Mouse (Mus musculus): Measurements from ENCODE around the gene Abhd10. TPM values are rescaled to one million over a fixed set of nuclear protein-coding genes. Genes with fewer than 3 reads are reported as not detected.

Gene Abhd10
- total and polyA plus RNA-seq, 3 experiments = 11.5 to 17.1 (median 15.8) TPM

- Histone ChIP-seq H3K27ac (no peak overlapping the region), H3K27me3 (ENCODE audit: control insufficient read depth, insufficient read depth, low read length) (no peaks in the 10 kb centered on the region), H3K4me1 (ENCODE audit: control insufficient read depth, insufficient read depth, low read length) (no peaks in the 10 kb centered on the region), H3K9ac (ENCODE audit: low read depth, low read length) (no peak overlapping the region), H3K79me2 (replicated peaks; ENCODE audit: control insufficient read depth, insufficient read depth, low read length) (no peaks in the 10 kb centered on the region), H3K36me3 (ENCODE audit: control insufficient read depth, insufficient read depth, low read length) (no peaks in the 10 kb centered on the region), H3K4me3 (no peak overlapping the region)
- no peak for DNase-seq
- 74% methylated on average over 6 of the region's 6 CpGs for WGBS
- intact Hi-C loops (cut with DNase I) = no loop called here
- TF ChIP-seq CTCF (IDR thresholded peaks at IDR 0.05) = no peak
- no peak for TF ChIP-seq EP300 (IDR thresholded peaks at IDR 0.05; ENCODE audit: insufficient read depth, low read depth, low read length)
- no peak for TF ChIP-seq POLR2A (IDR thresholded peaks at IDR 0.05; ENCODE audit: insufficient read depth, low read depth, low read length)
Observed at GRCm38 (mm10) chr16:45723172-45723901, 19.4 kb downstream of the Abhd10 start.

- intact Hi-C loops (cut with DNase I) = no loop called here
- H3K36me3 ChIP-seq (ENCODE audit: control insufficient read depth, insufficient read depth, low read length) = no peaks in the 10 kb centered on the region
- H3K27ac ChIP-seq = no peak overlapping the region
- DNase-seq = no peak
- H3K4me1 ChIP-seq (ENCODE audit: control insufficient read depth, insufficient read depth, low read length) = no peaks in the 10 kb centered on the region
- no peaks in the 10 kb centered on the region for H3K27me3 ChIP-seq (ENCODE audit: control insufficient read depth, insufficient read depth, low read length)
- H3K9ac ChIP-seq (ENCODE audit: low read depth, low read length) = no peak overlapping the region
- no peaks in the 10 kb centered on the region for H3K79me2 ChIP-seq (replicated peaks; ENCODE audit: control insufficient read depth, insufficient read depth, low read length)
- TF ChIP-seq POLR2A (IDR thresholded peaks at IDR 0.05; ENCODE audit: insufficient read depth, low read depth, low read length) = no peak
- no peak for TF ChIP-seq EP300 (IDR thresholded peaks at IDR 0.05; ENCODE audit: insufficient read depth, low read depth, low read length)
- no peak for TF ChIP-seq CTCF (IDR thresholded peaks at IDR 0.05)
- WGBS = 83% methylated on average over 3 of the region's 3 CpGs
- no peak overlapping the region for H3K4me3 ChIP-seq
Observed at GRCm38 (mm10) chr16:45722460-45722951, 20.2 kb downstream of the Abhd10 start.

DNA sequence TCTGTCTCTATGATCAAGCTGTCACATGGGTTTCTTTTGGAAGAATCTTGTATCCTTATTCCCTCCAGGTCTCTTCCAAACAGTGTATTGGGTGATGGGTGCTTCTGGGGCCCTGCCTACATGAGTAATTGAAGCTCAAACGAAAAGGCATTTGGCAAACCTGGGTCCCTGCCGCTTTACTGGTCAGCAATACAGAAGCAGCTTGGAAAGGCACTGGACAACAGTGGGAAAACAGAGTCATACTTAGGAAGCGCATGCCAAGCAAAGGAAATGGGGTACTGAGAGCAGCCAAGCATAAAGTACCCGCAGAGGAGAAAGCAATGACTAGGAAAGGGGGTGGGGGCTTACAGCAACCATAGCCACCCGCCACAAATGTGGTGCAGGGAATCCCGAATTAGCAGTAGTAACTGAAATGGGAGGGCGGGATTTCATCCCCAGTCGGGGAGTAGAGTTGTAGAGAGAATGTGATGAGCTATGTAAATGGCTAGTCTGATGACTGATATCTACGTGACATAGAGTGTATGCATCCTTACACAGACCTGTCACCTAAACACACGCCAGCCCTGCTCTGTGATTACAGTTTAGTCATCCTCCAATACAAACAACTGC lies 22.6 kb downstream of the Abhd10 start:
- 84% methylated on average over 10 of the region's 10 CpGs for WGBS
- no peak overlapping the region for H3K27ac ChIP-seq

GRCm38 (mm10) chr16:45718296-45718695 lies 24.5 kb downstream of the Abhd10 start:
- H3K4me1 ChIP-seq (ENCODE audit: control insufficient read depth, insufficient read depth, low read length) = no peaks in the 10 kb centered on the region
- no peak overlapping the region for H3K4me3 ChIP-seq
- H3K79me2 ChIP-seq (replicated peaks; ENCODE audit: control insufficient read depth, insufficient read depth, low read length) = no peaks in the 10 kb centered on the region
- no peak overlapping the region for H3K27ac ChIP-seq
- no peak for TF ChIP-seq CTCF (IDR thresholded peaks at IDR 0.05)
- TF ChIP-seq POLR2A (IDR thresholded peaks at IDR 0.05; ENCODE audit: insufficient read depth, low read depth, low read length) = no peak
- TF ChIP-seq EP300 (IDR thresholded peaks at IDR 0.05; ENCODE audit: insufficient read depth, low read depth, low read length) = no peak
- intact Hi-C loops (cut with DNase I) = no loop called here
- no peaks in the 10 kb centered on the region for H3K27me3 ChIP-seq (ENCODE audit: control insufficient read depth, insufficient read depth, low read length)
- H3K9ac ChIP-seq (ENCODE audit: low read depth, low read length) = no peak overlapping the region
- WGBS = 92% methylated on average over 4 of the region's 4 CpGs
- H3K36me3 ChIP-seq (ENCODE audit: control insufficient read depth, insufficient read depth, low read length) = no peaks in the 10 kb centered on the region
- no peak for DNase-seq

More for the DNA sequence above, 22.6 kb downstream of the Abhd10 start:
- Histone ChIP-seq H3K79me2 (replicated peaks; ENCODE audit: control insufficient read depth, insufficient read depth, low read length) (no peaks in the 10 kb centered on the region), H3K27me3 (ENCODE audit: control insufficient read depth, insufficient read depth, low read length) (no peaks in the 10 kb centered on the region), H3K9ac (ENCODE audit: low read depth, low read length) (no peak overlapping the region), H3K4me3 (no peak overlapping the region), H3K36me3 (ENCODE audit: control insufficient read depth, insufficient read depth, low read length) (no peaks in the 10 kb centered on the region), H3K4me1 (ENCODE audit: control insufficient read depth, insufficient read depth, low read length) (no peaks in the 10 kb centered on the region)
- TF ChIP-seq EP300 (IDR thresholded peaks at IDR 0.05; ENCODE audit: insufficient read depth, low read depth, low read length) (no peak), POLR2A (IDR thresholded peaks at IDR 0.05; ENCODE audit: insufficient read depth, low read depth, low read length) (no peak), CTCF (IDR thresholded peaks at IDR 0.05) (no peak)
- DNase-seq = no peak
- intact Hi-C loops (cut with DNase I) = no loop called here

DNA sequence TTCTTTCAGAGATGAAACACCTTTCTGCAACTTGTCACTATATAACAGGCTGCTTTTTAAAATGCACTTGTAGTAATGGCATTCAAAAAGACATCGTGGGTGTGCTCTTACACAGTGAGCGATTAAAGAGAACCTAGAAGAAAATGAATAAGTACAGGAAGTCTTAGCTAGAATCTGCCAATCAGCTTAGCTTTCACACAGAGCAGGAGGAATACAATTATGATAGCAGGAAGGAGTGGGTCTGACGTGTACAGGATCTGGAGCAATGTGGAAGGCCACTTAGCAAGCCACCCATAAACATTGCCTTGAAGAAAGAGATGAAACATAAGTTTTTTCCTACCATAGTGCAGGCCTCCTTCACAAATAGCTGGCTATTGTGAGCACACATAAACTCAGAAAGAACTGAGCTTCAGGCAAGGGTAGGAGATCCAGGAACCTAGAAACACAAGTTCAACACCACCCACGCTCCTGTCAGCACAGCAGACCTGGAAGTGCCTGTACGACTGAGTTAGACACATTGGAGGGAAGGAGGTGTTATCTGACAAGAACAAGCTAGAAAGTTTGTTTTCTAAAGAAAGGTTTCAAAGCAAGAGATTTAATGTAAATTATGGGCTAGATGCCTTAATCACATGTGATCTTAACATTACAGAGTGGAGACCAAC lies 28.1 kb downstream of the Abhd10 start:
- no peaks in the 10 kb centered on the region for H3K79me2 ChIP-seq (replicated peaks; ENCODE audit: control insufficient read depth, insufficient read depth, low read length)
- H3K4me1 ChIP-seq (ENCODE audit: control insufficient read depth, insufficient read depth, low read length) = no peaks in the 10 kb centered on the region
- H3K36me3 ChIP-seq (ENCODE audit: control insufficient read depth, insufficient read depth, low read length) = no peaks in the 10 kb centered on the region
- H3K27ac ChIP-seq = no peak overlapping the region
- no peaks in the 10 kb centered on the region for H3K27me3 ChIP-seq (ENCODE audit: control insufficient read depth, insufficient read depth, low read length)
- TF ChIP-seq POLR2A (IDR thresholded peaks at IDR 0.05; ENCODE audit: insufficient read depth, low read depth, low read length) (no peak), CTCF (IDR thresholded peaks at IDR 0.05) (no peak), EP300 (IDR thresholded peaks at IDR 0.05; ENCODE audit: insufficient read depth, low read depth, low read length) (no peak)
- DNase-seq = no peak
- H3K4me3 ChIP-seq = no peak overlapping the region
- 65% methylated on average over 5 of the region's 5 CpGs for WGBS
- H3K9ac ChIP-seq (ENCODE audit: low read depth, low read length) = no peak overlapping the region
- intact Hi-C loops (cut with DNase I) = no loop called here

Measured in heart, adult 2 months (tissue).